Mouse (Mus musculus) megakaryocyte, embryonic 14.5 days (primary cell): ENCODE results near the gene Slc16a1.

Source experiments
- FLI1 ChIP-seq: IDR thresholded peaks from 2 replicates; pipeline ENCODE4 v1.6.1; 2012; ENCODE audit warnings: low read length, inconsistent platforms, mixed read lengths
- GATA1 ChIP-seq: IDR thresholded peaks from 3 replicates; pipeline ENCODE4 v1.6.1; 2012; ENCODE audit warnings: mixed read lengths, low read length, inconsistent platforms, borderline replicate concordance

- no peak for TF ChIP-seq FLI1
- no peak for TF ChIP-seq GATA1
These were observed 33.1 kb downstream of the Slc16a1 start for GRCm38 (mm10) chr3:104671543-104671942.
